26 mouse cellular contexts compared by ENCODE assay signal in the genomic region with DNA sequence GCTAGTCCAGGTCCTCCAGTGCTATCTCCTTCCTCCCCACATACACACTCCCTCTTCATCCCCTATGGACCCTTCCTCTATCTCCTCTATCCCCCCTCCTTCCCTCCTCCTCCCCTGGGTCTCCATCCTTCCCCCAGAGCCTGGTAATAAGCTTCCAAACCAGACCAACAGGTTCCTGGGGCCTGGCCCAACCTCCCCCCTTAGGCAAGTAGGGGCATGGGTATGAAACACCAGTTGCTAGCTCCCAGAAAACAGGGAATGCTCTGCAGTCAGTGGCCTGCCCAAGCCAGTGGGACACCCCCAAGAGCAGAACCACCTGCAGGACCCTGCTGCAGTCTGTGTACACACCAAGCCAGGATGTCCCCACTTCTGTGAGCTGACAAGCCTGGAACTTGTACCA. TPM values are rescaled to one million over a fixed set of nuclear protein-coding genes. Genes with fewer than 3 reads are reported as not detected.
A peak's percentile ranks its signal among the peaks of the same experiment; 100 is the strongest.
DNase-seq lines count a peak whose midpoint lies in the region; ATAC-seq and TF ChIP-seq lines count a peak whose summit lies in the region.
"Had no signal": no experiment of that assay in that cellular context is flagged by ENCODE, and none has a peak within 500 bp of the region (broad histone marks: within the 10 kb centered on the region; RNA-seq: fewer than 3 reads in every experiment).

No protein-coding gene starts in this region.

- H3K4me2 ChIP-seq in kidney, embryonic 16.5 days (replicated peaks; ENCODE audit: low read depth, low read length) = no peak overlapping the region
- no peak overlapping the region for H3K4me2 ChIP-seq in stomach, embryonic 14.5 days (replicated peaks; ENCODE audit: low read depth, low read length)
- H3K4me2 ChIP-seq in stomach, postnatal 0 days (replicated peaks; ENCODE audit: low read depth) = no peak overlapping the region
- H3K4me2 ChIP-seq in stomach, embryonic 15.5 days = no peak overlapping the region
- H3K4me2 ChIP-seq: embryonic facial prominence, embryonic 12.5 days; embryonic facial prominence, embryonic 15.5 days; forebrain, embryonic 12.5 days had no signal

- no peak overlapping the region for H3K9ac ChIP-seq in kidney, embryonic 16.5 days (replicated peaks; ENCODE audit: low read length)
- no peak overlapping the region for H3K9ac ChIP-seq in stomach, embryonic 14.5 days (replicated peaks; ENCODE audit: low read depth, low read length)
- H3K9ac ChIP-seq in stomach, postnatal 0 days (ENCODE audit: low read length) = no peak overlapping the region
- H3K9ac ChIP-seq in stomach, embryonic 15.5 days = no peak overlapping the region
- H3K9ac ChIP-seq: embryonic facial prominence, embryonic 12.5 days; embryonic facial prominence, embryonic 15.5 days; forebrain, embryonic 12.5 days had no signal

- H3K4me3 ChIP-seq in kidney, embryonic 16.5 days (ENCODE audit: low read length) = no peak overlapping the region
- H3K4me3 ChIP-seq in stomach, embryonic 14.5 days (ENCODE audit: low read depth, low read length) = no peak overlapping the region
- no peak overlapping the region for H3K4me3 ChIP-seq in stomach, postnatal 0 days (ENCODE audit: low read depth, low read length)
- H3K4me3 ChIP-seq in stomach, embryonic 15.5 days (replicated peaks) = no peak overlapping the region
- H3K4me3 ChIP-seq: embryonic facial prominence, embryonic 12.5 days; embryonic facial prominence, embryonic 15.5 days; erythroblast, embryonic 14.5 days; forebrain, embryonic 10.5 days; forebrain, embryonic 12.5 days had no signal

- H3K4me1 ChIP-seq in kidney, embryonic 16.5 days (ENCODE audit: insufficient read depth, low read length) = peaks cover 15% of the 10 kb centered on the region
- no peaks in the 10 kb centered on the region for H3K4me1 ChIP-seq in stomach, embryonic 14.5 days (ENCODE audit: control insufficient read depth, insufficient read depth, low read length)
- no peaks in the 10 kb centered on the region for H3K4me1 ChIP-seq in stomach, postnatal 0 days (replicated peaks; ENCODE audit: control insufficient read depth, insufficient read depth)
- 0 out of 2 replicates have a peak, but pooled peaks cover 3% of the 10 kb centered on the region for H3K4me1 ChIP-seq in stomach, embryonic 15.5 days
- H3K4me1 ChIP-seq: embryonic facial prominence, embryonic 15.5 days had no signal

- no peaks in the 10 kb centered on the region for H3K27me3 ChIP-seq in kidney, embryonic 16.5 days (ENCODE audit: insufficient read depth, low read length)
- no peaks in the 10 kb centered on the region for H3K27me3 ChIP-seq in stomach, embryonic 14.5 days (ENCODE audit: control insufficient read depth, insufficient read depth, low read length)
- no peaks in the 10 kb centered on the region for H3K27me3 ChIP-seq in stomach, postnatal 0 days (ENCODE audit: control insufficient read depth, insufficient read depth, low read length)
- H3K27me3 ChIP-seq in stomach, embryonic 15.5 days (replicated peaks) = no peaks in the 10 kb centered on the region
- H3K27me3 ChIP-seq: embryonic facial prominence, embryonic 12.5 days; embryonic facial prominence, embryonic 15.5 days; forebrain, embryonic 12.5 days had no signal

- H3K27ac ChIP-seq in kidney, embryonic 16.5 days (ENCODE audit: low read length) = no peak overlapping the region
- no peak overlapping the region for H3K27ac ChIP-seq in stomach, embryonic 14.5 days (ENCODE audit: low read length)
- H3K27ac ChIP-seq in stomach, postnatal 0 days (replicated peaks) = no peak overlapping the region
- no peak overlapping the region for H3K27ac ChIP-seq in stomach, embryonic 15.5 days
- H3K27ac ChIP-seq: embryonic facial prominence, embryonic 12.5 days; forebrain, embryonic 10.5 days; forebrain, embryonic 12.5 days had no signal

- no peaks in the 10 kb centered on the region for H3K36me3 ChIP-seq in kidney, embryonic 16.5 days (ENCODE audit: insufficient read depth, low read length)
- no peaks in the 10 kb centered on the region for H3K36me3 ChIP-seq in stomach, embryonic 14.5 days (ENCODE audit: control insufficient read depth, insufficient read depth, low read length)
- no peaks in the 10 kb centered on the region for H3K36me3 ChIP-seq in stomach, postnatal 0 days (ENCODE audit: control insufficient read depth, insufficient read depth, low read length)
- no peaks in the 10 kb centered on the region for H3K36me3 ChIP-seq in stomach, embryonic 15.5 days
- H3K36me3 ChIP-seq: embryonic facial prominence, embryonic 12.5 days; embryonic facial prominence, embryonic 15.5 days; forebrain, embryonic 10.5 days; forebrain, embryonic 12.5 days had no signal

- DNase-seq in kidney, adult 11 months = no peak
- DNase-seq in stomach, postnatal 0 days (ENCODE audit: low spot score) = no peak
- DNase-seq in urinary bladder, adult 2 months (ENCODE audit: low spot score) = peak; percentile 32
- no peak for DNase-seq in urinary bladder, postnatal 4 days (ENCODE audit: low spot score in 2 of 2)
- no peak for DNase-seq in frontal cortex, adult 2 months (ENCODE audit: extremely low spot score in 1 of 2, low spot score in 1 of 2)
- DNase-seq: adrenal gland, adult 2 months; adrenal gland, postnatal 10 days; adrenal gland, postnatal 25 days; cerebellum, adult 11 months; cerebellum, adult 18-20 months; cerebellum, adult 8-10 months; cerebellum, adult 9-11 months; cerebellum, postnatal 14 days; cerebellum, postnatal 36 days; embryo, embryonic 11 days had no signal

- TF ChIP-seq CTCF in stomach, postnatal 0 days (IDR thresholded peaks at IDR 0.05; ENCODE audit: low read depth) = no peak

- ATAC-seq in kidney, embryonic 16.5 days (ENCODE audit: low FRiP score, low TSS enrichment) = peak; percentile 43; the same call in 1 of the 2 replicates
- peak; percentile 30; the same call in 1 of the 2 replicates for ATAC-seq in stomach, embryonic 14.5 days (ENCODE audit: insufficient number of reproducible peaks, insufficient read depth, low FRiP score, low read depth)
- ATAC-seq in stomach, postnatal 0 days (ENCODE audit: low FRiP score, low TSS enrichment) = no peak
- peak; percentile 47; the same call in 1 of the 2 replicates for ATAC-seq in stomach, embryonic 15.5 days (ENCODE audit: insufficient read depth, low FRiP score, low read depth)
- ATAC-seq: forebrain, embryonic 14.5 days; forebrain, embryonic 16.5 days had no signal

- no peaks in the 10 kb centered on the region for H3K9me3 ChIP-seq in kidney, embryonic 16.5 days (ENCODE audit: low read length)
- H3K9me3 ChIP-seq in stomach, embryonic 14.5 days (ENCODE audit: control insufficient read depth, low read depth, low read length) = no peaks in the 10 kb centered on the region
- no peaks in the 10 kb centered on the region for H3K9me3 ChIP-seq in stomach, postnatal 0 days (ENCODE audit: control insufficient read depth, low read length)
- no peaks in the 10 kb centered on the region for H3K9me3 ChIP-seq in stomach, embryonic 15.5 days
- H3K9me3 ChIP-seq: embryonic facial prominence, embryonic 12.5 days; embryonic facial prominence, embryonic 15.5 days; forebrain, embryonic 10.5 days; forebrain, embryonic 12.5 days had no signal

- TF ChIP-seq EP300 in stomach, postnatal 0 days (optimal IDR thresholded peaks at IDR 0.05) = no peak

RNA-seq across cellular contexts. Expression of a gene that starts 11.7 kb away (rescaled TPM):
- 0.67 and 0.91 TPM in 2 replicates for polyA plus RNA-seq in kidney, embryonic 16.5 days (2015; fragmentation: Nextera tagmentation; extraction: Ambion mirVana)
- polyA plus RNA-seq in stomach, embryonic 14.5 days (2014; fragmentation: Nextera tagmentation; extraction: Ambion mirVana) = not detected in 2 replicates
- polyA plus RNA-seq in stomach, postnatal 0 days (2015; fragmentation: Nextera tagmentation; extraction: Ambion mirVana) = not detected in 2 replicates
- 1.0 and 1.6 TPM in 2 replicates for polyA plus RNA-seq in urinary bladder, adult 2 months (2012; rRNA removed)
- polyA plus RNA-seq in stomach, embryonic 15.5 days (2015; fragmentation: Nextera tagmentation; extraction: Ambion mirVana) = 4.9 and 5.0 TPM in 2 replicates
- polyA plus RNA-seq in frontal cortex, adult 2 months (2012; rRNA removed) = 0.32 and 0.50 TPM in 2 replicates
- polyA plus RNA-seq: brain, embryonic 14.5 days; embryonic facial prominence, embryonic 12.5 days; erythroblast, embryonic 14.5 days; forebrain, embryonic 10.5 days; forebrain, embryonic 14.5 days; forebrain, embryonic 16.5 days had no signal

RNA-seq across cellular contexts. Expression of a gene that starts 21.2 kb away (rescaled TPM):
- polyA plus RNA-seq in kidney, embryonic 16.5 days (2015; fragmentation: Nextera tagmentation; extraction: Ambion mirVana) = 31.4 and 35.8 TPM in 2 replicates
- 4.7 and 6.3 TPM in 2 replicates for polyA plus RNA-seq in stomach, embryonic 14.5 days (2014; fragmentation: Nextera tagmentation; extraction: Ambion mirVana)
- 4.3 and 4.9 TPM in 2 replicates for polyA plus RNA-seq in stomach, postnatal 0 days (2015; fragmentation: Nextera tagmentation; extraction: Ambion mirVana)
- polyA plus RNA-seq in urinary bladder, adult 2 months (2012; rRNA removed) = 6.3 and 9.7 TPM in 2 replicates
- polyA plus RNA-seq in stomach, embryonic 15.5 days (2015; fragmentation: Nextera tagmentation; extraction: Ambion mirVana) = 9.2 and 11.2 TPM in 2 replicates
- polyA plus RNA-seq in frontal cortex, adult 2 months (2012; rRNA removed) = 7.2 and 8.8 TPM in 2 replicates
